Mouse (Mus musculus): ENCODE measurements at regions not wholly inside any gene's neighbourhood (a gene's known extent, or its start where the extent isn't known, plus 50 kb on each side); places are given as distances from the start of the nearest gene placed in this dataset.

- Histone ChIP-seq H3K27ac (ENCODE audit: control insufficient read depth, low read depth, low read length) (no peak overlapping the region), H3K4me1 (ENCODE audit: control insufficient read depth in 1 of 2, insufficient read depth in 2 of 2, low read length in 2 of 2) (no peaks in the 10 kb centered on the region), H3K9ac (ENCODE audit: control insufficient read depth, low read depth, low read length, poor library complexity, severe bottlenecking) (no peak overlapping the region), H3K36me3 (ENCODE audit: control insufficient read depth in 1 of 2, insufficient read depth in 2 of 2, low read length in 2 of 2) (no peaks in the 10 kb centered on the region), H3K79me2 (ENCODE audit: control insufficient read depth, insufficient read depth, low read length, poor library complexity) (no peaks in the 10 kb centered on the region), H3K27me3 (ENCODE audit: control insufficient read depth in 1 of 2, insufficient read depth in 2 of 2, low read length in 2 of 2) (no peaks in the 10 kb centered on the region), H3K9me3 (replicated peaks; ENCODE audit: insufficient read depth, low read length) (no peaks in the 10 kb centered on the region), H3K4me3 (ENCODE audit: control insufficient read depth in 1 of 2, insufficient read depth in 1 of 2, low read depth in 2 of 2, low read length in 2 of 2) (no peak overlapping the region)
- no peak for TF ChIP-seq MAFK (IDR thresholded peaks at IDR 0.05; ENCODE audit: borderline replicate concordance, low read depth, low read length)
- TF ChIP-seq MEF2A (IDR thresholded peaks at IDR 0.05; ENCODE audit: extremely low read depth, insufficient replicate concordance, low read depth, low read length, poor library complexity, severe bottlenecking), result no peak
- TF ChIP-seq MXI1 (IDR thresholded peaks at IDR 0.05; ENCODE audit: low read depth, low read length), result no peak
- TF ChIP-seq EP300 (IDR thresholded peaks at IDR 0.05; ENCODE audit: low read depth in 1 of 2, low read length in 2 of 2), result no peak
- no peak for TF ChIP-seq RAD21 (IDR thresholded peaks at IDR 0.05; ENCODE audit: low read depth, low read length)
- no peak for TF ChIP-seq NELFE (IDR thresholded peaks at IDR 0.05; ENCODE audit: low read depth, low read length)
- no peak for TF ChIP-seq ETS1 (IDR thresholded peaks at IDR 0.05; ENCODE audit: low read depth, low read length)
- TF ChIP-seq ZNF384 (IDR thresholded peaks at IDR 0.05; ENCODE audit: low read depth, low read length), result no peak
- TF ChIP-seq CHD1 (IDR thresholded peaks at IDR 0.05; ENCODE audit: low read depth, low read length), result no peak
- no peak for TF ChIP-seq TBP (IDR thresholded peaks at IDR 0.05; ENCODE audit: low read depth, low read length)
- TF ChIP-seq MAZ (IDR thresholded peaks at IDR 0.05; ENCODE audit: low read depth, low read length), result no peak
- no peak for TF ChIP-seq ZMIZ1 (IDR thresholded peaks at IDR 0.05; ENCODE audit: low read depth, low read length)
- TF ChIP-seq HCFC1 (IDR thresholded peaks at IDR 0.05; ENCODE audit: low read depth, low read length), result no peak
- DNase-seq (ENCODE audit: low read depth, low spot score), result no peak
Measured at GRCm38 (mm10) chr5:77517252-77517651, 109.4 kb upstream of the Igfbp7 start.

DNA sequence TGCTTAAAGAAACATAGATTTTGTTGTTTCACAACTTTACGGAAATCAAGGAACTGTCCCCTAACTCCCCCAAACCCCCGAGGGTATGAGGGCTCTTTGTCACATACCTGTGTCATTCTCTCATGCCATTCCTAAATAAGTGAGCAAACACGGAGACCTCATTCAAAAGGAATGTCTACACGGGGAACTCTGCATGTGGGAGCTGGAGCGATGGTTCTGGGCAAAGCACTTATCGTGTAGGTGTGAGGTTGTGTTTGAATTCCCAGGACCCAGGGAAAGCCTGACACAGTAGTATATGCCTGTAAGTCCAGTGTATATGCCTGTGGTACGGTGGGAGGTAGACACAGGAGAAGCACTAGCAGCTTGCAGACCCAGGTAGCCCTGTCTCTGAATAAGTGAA is 107.6 kb upstream of the Igfbp7 start:
- TF ChIP-seq KAT2A (conservative IDR thresholded peaks at IDR 0.05; ENCODE audit: low read depth, low read length), result no peak
- no peak for TF ChIP-seq SIN3A (IDR thresholded peaks at IDR 0.05; ENCODE audit: low read length)
- no peak for TF ChIP-seq ZKSCAN1 (IDR thresholded peaks at IDR 0.05; ENCODE audit: low read depth, low read length)
- no peak for TF ChIP-seq EP300 (IDR thresholded peaks at IDR 0.05; ENCODE audit: low read depth in 1 of 2, low read length in 2 of 2)
- TF ChIP-seq POLR2A (IDR thresholded peaks at IDR 0.05; ENCODE audit: control insufficient read depth in 1 of 2, insufficient read depth in 1 of 2, low read depth in 1 of 2, low read length in 2 of 2, poor library complexity in 1 of 2), result no peak
- no peak for TF ChIP-seq NELFE (IDR thresholded peaks at IDR 0.05; ENCODE audit: low read depth, low read length)
- no peak for TF ChIP-seq GABPA (IDR thresholded peaks at IDR 0.05; ENCODE audit: low read depth, low read length)
- TF ChIP-seq MAZ (IDR thresholded peaks at IDR 0.05; ENCODE audit: low read depth, low read length), result no peak
- TF ChIP-seq ZC3H11A (IDR thresholded peaks at IDR 0.05; ENCODE audit: low read depth, low read length), result no peak
- TF ChIP-seq POLR2AphosphoS2 (IDR thresholded peaks at IDR 0.05; ENCODE audit: low read length), result no peak
- TF ChIP-seq USF2 (IDR thresholded peaks at IDR 0.05; ENCODE audit: borderline replicate concordance in 1 of 2, insufficient read depth in 1 of 2, low read depth in 1 of 2, low read length in 2 of 2), result no peak
- no peak for TF ChIP-seq MAFK (IDR thresholded peaks at IDR 0.05; ENCODE audit: borderline replicate concordance, low read depth, low read length)
- no peak for TF ChIP-seq USF1 (IDR thresholded peaks at IDR 0.05; ENCODE audit: low read depth, low read length)
- TF ChIP-seq TBP (IDR thresholded peaks at IDR 0.05; ENCODE audit: low read depth, low read length), result no peak
- no peak for TF ChIP-seq SMC3 (IDR thresholded peaks at IDR 0.05; ENCODE audit: low read depth, low read length)
- TF ChIP-seq NRF1 (IDR thresholded peaks at IDR 0.05; ENCODE audit: insufficient read depth, low read depth, low read length, poor library complexity, severe bottlenecking), result no peak
- H3K4me1 ChIP-seq (ENCODE audit: control insufficient read depth in 1 of 2, insufficient read depth in 2 of 2, low read length in 2 of 2), result no peaks in the 10 kb centered on the region
- H3K27ac ChIP-seq (ENCODE audit: control insufficient read depth, low read depth, low read length), result no peak overlapping the region
- no peaks in the 10 kb centered on the region for H3K9me3 ChIP-seq (replicated peaks; ENCODE audit: insufficient read depth, low read length)
- H3K27me3 ChIP-seq (ENCODE audit: control insufficient read depth in 1 of 2, insufficient read depth in 2 of 2, low read length in 2 of 2), result no peaks in the 10 kb centered on the region
- no peak overlapping the region for H3K9ac ChIP-seq (ENCODE audit: control insufficient read depth, low read depth, low read length, poor library complexity, severe bottlenecking)
- H3K79me2 ChIP-seq (ENCODE audit: control insufficient read depth, insufficient read depth, low read length, poor library complexity), result no peaks in the 10 kb centered on the region
- H3K36me3 ChIP-seq (ENCODE audit: control insufficient read depth in 1 of 2, insufficient read depth in 2 of 2, low read length in 2 of 2), result no peaks in the 10 kb centered on the region
- no peak for DNase-seq (ENCODE audit: low read depth, low spot score)
- H3K4me3 ChIP-seq (ENCODE audit: control insufficient read depth in 1 of 2, insufficient read depth in 1 of 2, low read depth in 2 of 2, low read length in 2 of 2), result no peak overlapping the region

Data from MEL (cell line).